Mouse (Mus musculus): Measurements from ENCODE around the gene A930017K11Rik. TPM values are rescaled to one million over a fixed set of nuclear protein-coding genes. Genes with fewer than 3 reads are reported as not detected.

The A930017K11Rik gene
- polyA plus RNA-seq, 1 experiment from 2014 or later, result 3.9 TPM

DNA sequence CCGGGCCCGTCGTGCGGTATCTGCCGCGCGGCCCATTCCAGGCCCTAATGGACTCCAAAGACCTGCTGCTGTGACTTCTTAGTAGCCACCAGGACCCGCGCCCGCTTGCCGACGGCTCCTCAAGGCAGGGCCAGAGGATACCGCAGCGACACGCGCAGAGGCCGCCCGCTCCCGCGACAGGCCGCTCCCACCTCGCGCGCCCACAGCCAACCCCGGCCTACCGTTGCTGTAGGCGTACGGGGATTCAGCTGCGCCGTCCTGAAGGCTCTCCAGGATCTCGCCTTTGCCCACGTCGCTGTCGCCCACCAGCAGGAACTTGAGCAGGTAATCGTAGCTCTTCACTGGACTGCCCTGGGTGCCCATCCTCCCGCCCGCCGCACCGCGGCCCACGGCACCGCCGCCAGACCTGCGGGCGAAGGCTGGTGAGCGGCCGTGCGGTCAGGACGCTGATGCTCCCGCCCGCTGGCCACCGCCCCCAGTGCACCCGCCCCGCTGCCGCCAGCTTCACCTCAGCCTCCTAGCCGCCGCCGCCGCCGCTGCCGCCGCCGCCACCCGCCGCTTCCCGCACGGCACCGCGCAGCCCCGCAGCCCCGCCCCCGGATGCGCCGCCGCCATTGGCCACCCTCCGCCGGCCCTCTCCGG lies 33.1 kb downstream of the A930017K11Rik start, which contains the start of gene Rab40c:
Gene Rab40c, minus strand, starts transcription at position 584 of the 642 bp plus-strand sequence.
- WGBS, result under 1% methylated on average over 54 of the region's 78 CpGs
- no peaks in the 10 kb centered on the region for H3K9me3 ChIP-seq (ENCODE audit: control insufficient read depth, low read length)
- no peaks in the 10 kb centered on the region for H3K27me3 ChIP-seq (replicated peaks; ENCODE audit: control insufficient read depth, insufficient read depth, low read length)
- H3K9ac ChIP-seq (ENCODE audit: low read depth, low read length), result peak within 1 kb of the TSS; percentile 91
- H3K4me1 ChIP-seq (ENCODE audit: control insufficient read depth, insufficient read depth, low read depth, low read length), result peaks cover 15% of the 10 kb centered on the region
- peak within 1 kb of the TSS; percentile 87 for H3K4me2 ChIP-seq (ENCODE audit: low read length)
- peak within 1 kb of the TSS; percentile 95 for H3K4me3 ChIP-seq (ENCODE audit: low read length)
- ATAC-seq, result no peak; the same call in 1 of the 2 replicates
- peak within 1 kb of the TSS; percentile 97 for H3K27ac ChIP-seq (ENCODE audit: low read depth, low read length)
- no peaks in the 10 kb centered on the region for H3K36me3 ChIP-seq (ENCODE audit: control insufficient read depth, insufficient read depth, low read length)

DNA sequence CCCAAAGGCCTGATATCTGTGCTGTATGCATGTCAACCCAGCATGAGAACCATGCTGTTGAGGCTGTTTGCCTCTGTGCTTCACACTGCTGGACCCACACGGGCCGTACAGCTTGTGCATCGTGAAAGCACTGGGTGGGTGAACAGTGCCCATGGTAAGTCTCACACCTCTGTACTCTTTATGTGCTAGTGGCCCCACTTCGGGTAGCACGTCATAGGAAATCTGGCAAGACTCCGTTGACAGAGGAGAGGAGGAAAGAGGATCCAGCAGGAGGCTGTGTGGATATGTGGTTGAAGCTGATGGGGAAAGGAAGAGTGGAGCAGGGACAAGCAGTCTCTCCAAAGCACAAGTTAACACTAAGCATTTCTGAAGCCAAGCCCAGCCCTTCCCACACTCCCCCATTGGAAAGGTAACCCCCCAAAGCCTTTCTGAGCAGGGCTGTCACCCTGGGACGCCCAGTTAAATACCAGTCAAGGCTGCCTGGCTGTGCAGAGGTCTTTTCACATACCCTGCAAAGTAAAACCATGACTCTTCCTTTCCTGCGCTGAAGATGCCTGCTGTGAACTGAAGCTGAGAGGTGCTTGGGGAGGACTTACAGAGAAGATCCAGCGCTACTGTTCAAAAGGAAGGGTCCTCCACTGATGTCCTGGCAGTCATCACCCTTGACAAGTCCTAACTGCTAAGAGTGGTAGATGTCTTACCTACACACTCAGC lies 34.2 kb downstream of the A930017K11Rik start:
- no peak for ATAC-seq
- Histone ChIP-seq H3K4me3 (ENCODE audit: low read length) (peak overlapping the region; percentile 95), H3K9me3 (ENCODE audit: control insufficient read depth, low read length) (no peaks in the 10 kb centered on the region), H3K27ac (ENCODE audit: low read depth, low read length) (no peak overlapping the region), H3K4me2 (ENCODE audit: low read length) (peak overlapping the region; percentile 87), H3K36me3 (ENCODE audit: control insufficient read depth, insufficient read depth, low read length) (no peaks in the 10 kb centered on the region), H3K9ac (ENCODE audit: low read depth, low read length) (peak overlapping the region; percentile 91), H3K27me3 (replicated peaks; ENCODE audit: control insufficient read depth, insufficient read depth, low read length) (no peaks in the 10 kb centered on the region), H3K4me1 (ENCODE audit: control insufficient read depth, insufficient read depth, low read depth, low read length) (peaks cover 15% of the 10 kb centered on the region)
- 80% methylated on average over 9 of the region's 9 CpGs for WGBS

- H3K4me1 ChIP-seq (ENCODE audit: control insufficient read depth, insufficient read depth, low read depth, low read length), result peaks cover 15% of the 10 kb centered on the region
- no peak overlapping the region for H3K27ac ChIP-seq (ENCODE audit: low read depth, low read length)
- WGBS, result 85% methylated on average over 8 of the region's 8 CpGs
- ATAC-seq, result no peak
- H3K9me3 ChIP-seq (ENCODE audit: control insufficient read depth, low read length), result no peaks in the 10 kb centered on the region
- H3K4me3 ChIP-seq (ENCODE audit: low read length), result no peak overlapping the region
- no peaks in the 10 kb centered on the region for H3K27me3 ChIP-seq (replicated peaks; ENCODE audit: control insufficient read depth, insufficient read depth, low read length)
- no peak overlapping the region for H3K4me2 ChIP-seq (ENCODE audit: low read length)
- H3K36me3 ChIP-seq (ENCODE audit: control insufficient read depth, insufficient read depth, low read length), result no peaks in the 10 kb centered on the region
- no peak overlapping the region for H3K9ac ChIP-seq (ENCODE audit: low read depth, low read length)
These were observed 35.3 kb downstream of the A930017K11Rik start for GRCm38 (mm10) chr17:25916931-25917647.

- ATAC-seq, result no peak
- no peak overlapping the region for H3K27ac ChIP-seq (ENCODE audit: low read depth, low read length)
These were observed 38.1 kb downstream of the A930017K11Rik start for GRCm38 (mm10) chr17:25914295-25914694.

DNA sequence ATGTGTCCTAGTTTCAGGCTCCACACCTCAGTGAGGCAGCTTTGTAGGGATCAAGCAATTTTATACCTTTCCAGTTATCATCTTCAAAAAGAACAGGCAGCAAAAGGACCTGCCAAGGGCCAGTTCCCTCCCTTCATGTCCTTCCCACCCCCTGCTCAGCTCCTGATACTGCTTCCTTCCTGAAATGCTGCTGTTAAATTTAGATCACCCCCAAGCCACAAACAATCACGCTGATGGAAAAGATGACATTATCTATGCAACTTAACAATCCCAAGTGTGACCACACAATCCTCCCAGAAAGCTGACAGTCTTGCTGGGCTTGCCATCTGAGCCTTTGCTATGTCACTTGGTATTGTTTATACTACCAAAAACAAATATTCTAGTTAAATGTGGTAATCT lies 38.5 kb downstream of the A930017K11Rik start:
- no peak overlapping the region for H3K27ac ChIP-seq (ENCODE audit: low read depth, low read length)
- no peaks in the 10 kb centered on the region for H3K27me3 ChIP-seq (replicated peaks; ENCODE audit: control insufficient read depth, insufficient read depth, low read length)
- no peak overlapping the region for H3K9ac ChIP-seq (ENCODE audit: low read depth, low read length)
- no peaks in the 10 kb centered on the region for H3K9me3 ChIP-seq (ENCODE audit: control insufficient read depth, low read length)
- 97% methylated on average over 1 of the region's 1 CpGs for WGBS
- H3K4me1 ChIP-seq (ENCODE audit: control insufficient read depth, insufficient read depth, low read depth, low read length), result peaks cover 15% of the 10 kb centered on the region
- H3K4me2 ChIP-seq (ENCODE audit: low read length), result no peak overlapping the region
- H3K4me3 ChIP-seq (ENCODE audit: low read length), result no peak overlapping the region
- no peaks in the 10 kb centered on the region for H3K36me3 ChIP-seq (ENCODE audit: control insufficient read depth, insufficient read depth, low read length)
- no peak for ATAC-seq

More at GRCm38 (mm10) chr17:25914295-25914694, 38.1 kb downstream of the A930017K11Rik start:
- H3K27me3 ChIP-seq (replicated peaks; ENCODE audit: control insufficient read depth, insufficient read depth, low read length), result no peaks in the 10 kb centered on the region
- no peak overlapping the region for H3K4me2 ChIP-seq (ENCODE audit: low read length)
- H3K9me3 ChIP-seq (ENCODE audit: control insufficient read depth, low read length), result no peaks in the 10 kb centered on the region
- no peaks in the 10 kb centered on the region for H3K36me3 ChIP-seq (ENCODE audit: control insufficient read depth, insufficient read depth, low read length)
- no peak overlapping the region for H3K4me3 ChIP-seq (ENCODE audit: low read length)
- H3K4me1 ChIP-seq (ENCODE audit: control insufficient read depth, insufficient read depth, low read depth, low read length), result peaks cover 15% of the 10 kb centered on the region
- H3K9ac ChIP-seq (ENCODE audit: low read depth, low read length), result no peak overlapping the region
- WGBS, result 89% methylated on average over 4 of the region's 4 CpGs

GRCm38 (mm10) chr17:25913186-25913876 lies 39.0 kb downstream of the A930017K11Rik start:
- Histone ChIP-seq H3K27ac (ENCODE audit: low read depth, low read length) (no peak overlapping the region), H3K9ac (ENCODE audit: low read depth, low read length) (no peak overlapping the region), H3K4me2 (ENCODE audit: low read length) (no peak overlapping the region), H3K9me3 (ENCODE audit: control insufficient read depth, low read length) (no peaks in the 10 kb centered on the region), H3K4me3 (ENCODE audit: low read length) (no peak overlapping the region), H3K36me3 (ENCODE audit: control insufficient read depth, insufficient read depth, low read length) (no peaks in the 10 kb centered on the region), H3K27me3 (replicated peaks; ENCODE audit: control insufficient read depth, insufficient read depth, low read length) (no peaks in the 10 kb centered on the region), H3K4me1 (ENCODE audit: control insufficient read depth, insufficient read depth, low read depth, low read length) (peaks cover 11% of the 10 kb centered on the region)
- WGBS, result 90% methylated on average over 14 of the region's 14 CpGs
- ATAC-seq, result no peak

- 87% methylated on average over 4 of the region's 4 CpGs for WGBS
- ATAC-seq, result no peak
- Histone ChIP-seq H3K27me3 (replicated peaks; ENCODE audit: control insufficient read depth, insufficient read depth, low read length) (no peaks in the 10 kb centered on the region), H3K4me2 (ENCODE audit: low read length) (no peak overlapping the region), H3K4me3 (ENCODE audit: low read length) (no peak overlapping the region), H3K27ac (ENCODE audit: low read depth, low read length) (no peak overlapping the region), H3K9ac (ENCODE audit: low read depth, low read length) (no peak overlapping the region), H3K9me3 (ENCODE audit: control insufficient read depth, low read length) (no peaks in the 10 kb centered on the region), H3K36me3 (ENCODE audit: control insufficient read depth, insufficient read depth, low read length) (no peaks in the 10 kb centered on the region), H3K4me1 (ENCODE audit: control insufficient read depth, insufficient read depth, low read depth, low read length) (no peaks in the 10 kb centered on the region; the same call in 1 of the 2 replicates)
These were observed 40.5 kb downstream of the A930017K11Rik start for GRCm38 (mm10) chr17:25911816-25912215.

- no peaks in the 10 kb centered on the region for H3K4me1 ChIP-seq (ENCODE audit: control insufficient read depth, insufficient read depth, low read depth, low read length)
- WGBS, result 88% methylated on average over 2 of the region's 2 CpGs
These were observed 44.7 kb downstream of the A930017K11Rik start for GRCm38 (mm10) chr17:25907640-25908039.

More at GRCm38 (mm10) chr17:25907640-25908039, 44.7 kb downstream of the A930017K11Rik start:
- H3K9ac ChIP-seq (ENCODE audit: low read depth, low read length), result no peak overlapping the region
- no peaks in the 10 kb centered on the region for H3K9me3 ChIP-seq (ENCODE audit: control insufficient read depth, low read length)
- no peaks in the 10 kb centered on the region for H3K27me3 ChIP-seq (replicated peaks; ENCODE audit: control insufficient read depth, insufficient read depth, low read length)
- H3K27ac ChIP-seq (ENCODE audit: low read depth, low read length), result no peak overlapping the region
- H3K4me3 ChIP-seq (ENCODE audit: low read length), result no peak overlapping the region
- no peak overlapping the region for H3K4me2 ChIP-seq (ENCODE audit: low read length)
- H3K36me3 ChIP-seq (ENCODE audit: control insufficient read depth, insufficient read depth, low read length), result no peaks in the 10 kb centered on the region
- ATAC-seq, result no peak

All from hindbrain, embryonic 16.5 days (tissue).